Mouse (Mus musculus) limb, embryonic 14.5 days (tissue): ENCODE measurements around the gene Rgcc. TPM values are rescaled to one million over a fixed set of nuclear protein-coding genes. Genes with fewer than 3 reads are reported as not detected.

ENCODE experiments used
- ATAC-seq: fragments of 200-750 bp; cut with Nextera tagmentation; 2 replicates; pipeline ENCODE4 v1.8.0; 2017; ENCODE audit warnings: low read depth, moderate number of reproducible peaks, moderate TSS enrichment; ENCODE audit not compliant: low FRiP score
- DNase-seq: peaks from one replicate; pipeline ENCODE4 v3.0.0-alpha.2; 2015; ENCODE audit warnings: low spot score
- H3K27ac ChIP-seq: fragments of 300-500 bp; sonication (generic); replicated peaks from 2 replicates; pipeline ENCODE4 v1.5.1; 2014; ENCODE audit warnings: low read depth, mild to moderate bottlenecking, low read length, moderate library complexity, mixed read lengths
- H3K27me3 ChIP-seq: fragments of 300-500 bp; sonication (generic); 2 replicates; pipeline ENCODE4 v1.6.1; 2014; ENCODE audit warnings: low read length, mixed read lengths; ENCODE audit not compliant: control insufficient read depth, insufficient read depth
- H3K36me3 ChIP-seq: fragments of 300-500 bp; sonication (generic); 2 replicates; pipeline ENCODE4 v1.6.1; 2014; ENCODE audit warnings: mild to moderate bottlenecking, low read length, moderate library complexity, mixed read lengths; ENCODE audit not compliant: control insufficient read depth, insufficient read depth
- H3K4me1 ChIP-seq: fragments of 300-500 bp; sonication (generic); 2 replicates; pipeline ENCODE4 v1.6.1; 2014; ENCODE audit warnings: antibody characterized with exemption, low read length, mixed read lengths; ENCODE audit not compliant: control insufficient read depth, insufficient read depth
- H3K4me2 ChIP-seq: fragments of 300-500 bp; sonication (generic); replicated peaks from 2 replicates; pipeline ENCODE4 v1.6.1; 2014; ENCODE audit warnings: low read depth, mild to moderate bottlenecking, low read length, moderate library complexity; ENCODE audit not compliant: severe bottlenecking
- H3K4me3 ChIP-seq: fragments of 300-500 bp; sonication (generic); replicated peaks from 2 replicates; pipeline ENCODE4 v1.5.1; 2014; ENCODE audit warnings: low read length
- H3K9ac ChIP-seq: fragments of 300-500 bp; sonication (generic); 2 replicates; pipeline ENCODE4 v1.6.1; 2014; ENCODE audit warnings: mild to moderate bottlenecking, low read depth, low read length, moderate library complexity; ENCODE audit not compliant: severe bottlenecking
- H3K9me3 ChIP-seq: fragments of 300-500 bp; sonication (generic); 2 replicates; pipeline ENCODE4 v1.6.1; 2016; ENCODE audit warnings: low read length; ENCODE audit not compliant: control insufficient read depth
- POLR2A ChIP-seq: fragments of 200-500 bp; IDR thresholded peaks from 2 replicates; pipeline ENCODE4 v1.8.0; 2012; ENCODE audit warnings: inconsistent platforms, mild to moderate bottlenecking, moderate library complexity, borderline replicate concordance; ENCODE audit not compliant: insufficient read depth, insufficient read length; ENCODE audit errors: extremely low read depth
- WGBS: fragments of 180-500 bp; shearing (Covaris S2); extraction: QIAGEN DNeasy Blood & Tissue Kit; methylation state at CpG from one replicate; pipeline ENCODE4 v1.1.7; 2014; 5-methylcytosine and 5-hydroxymethylcytosine counted together
- polyA plus RNA-seq, 2 experiments: library from polyadenylated mRNA; depleted of rRNA in 1 of 2; stranded (reverse) in 1 of 2; unstranded in 1 of 2; fragments of >200 nt; fragmentation: Nextera tagmentation in 1 of 2; extraction: Ambion mirVana in 1 of 2; gene quantifications; 2 replicates each; pipeline versions ENCODE4 v1.2.1 to v1.2.3; 2012 to 2014

Rgcc gene
- polyA plus RNA-seq, 2 experiments = 55.9 to 65.0 TPM

GRCm38 (mm10) chr14:79291629-79292028, 9.8 kb downstream of the Rgcc start:
- ATAC-seq = no peak
- H3K36me3 ChIP-seq = no peaks in the 10 kb centered on the region
- no peaks in the 10 kb centered on the region for H3K27me3 ChIP-seq
- no peak overlapping the region for H3K9ac ChIP-seq
- H3K4me1 ChIP-seq = peaks cover 23% of the 10 kb centered on the region
- H3K9me3 ChIP-seq = no peaks in the 10 kb centered on the region
- no peak overlapping the region for H3K4me3 ChIP-seq
- DNase-seq = no peak
- WGBS = 86% methylated on average over 4 of the region's 4 CpGs
- no peak for TF ChIP-seq POLR2A
- H3K27ac ChIP-seq = no peak overlapping the region
- no peak overlapping the region for H3K4me2 ChIP-seq

GRCm38 (mm10) chr14:79290683-79291425, 10.6 kb downstream of the Rgcc start:
- Histone ChIP-seq H3K27ac (no peak overlapping the region), H3K36me3 (no peaks in the 10 kb centered on the region), H3K9ac (no peak overlapping the region), H3K4me2 (no peak overlapping the region), H3K4me3 (no peak overlapping the region), H3K4me1 (peaks cover 19% of the 10 kb centered on the region), H3K9me3 (no peaks in the 10 kb centered on the region), H3K27me3 (no peaks in the 10 kb centered on the region)
- DNase-seq (no peak), ATAC-seq (no peak)
- no peak for TF ChIP-seq POLR2A
- WGBS = 38% methylated on average over 15 of the region's 15 CpGs

DNA sequence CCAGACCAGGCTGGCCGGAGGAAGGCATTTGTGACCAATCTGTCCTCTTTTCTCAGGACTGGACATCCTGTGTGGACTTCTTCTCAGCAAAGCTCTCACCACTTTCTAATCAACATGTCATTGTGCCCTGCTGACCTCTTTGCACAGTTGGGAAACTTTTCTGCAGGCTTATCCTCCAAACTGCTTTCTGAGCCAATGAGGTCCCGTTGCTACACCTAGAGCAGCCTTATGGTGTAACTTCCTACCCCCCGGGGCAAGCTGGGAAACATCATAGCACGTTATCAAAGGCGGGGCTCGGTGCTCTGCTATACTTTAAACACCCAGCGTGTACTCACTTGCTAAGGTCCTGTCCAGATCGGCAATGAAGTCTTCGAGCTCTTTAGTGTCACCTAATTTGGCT, 11.5 kb downstream of the Rgcc start:
- ATAC-seq = no peak
- Histone ChIP-seq H3K27ac (no peak overlapping the region), H3K4me1 (peaks cover 19% of the 10 kb centered on the region), H3K36me3 (no peaks in the 10 kb centered on the region), H3K9me3 (no peaks in the 10 kb centered on the region), H3K27me3 (no peaks in the 10 kb centered on the region), H3K4me2 (no peak overlapping the region), H3K9ac (no peak overlapping the region), H3K4me3 (no peak overlapping the region)
- TF ChIP-seq POLR2A = no peak
- no peak for DNase-seq
- 14% methylated on average over 9 of the region's 9 CpGs for WGBS

GRCm38 (mm10) chr14:79288280-79288679, 13.2 kb downstream of the Rgcc start:
- H3K9me3 ChIP-seq = no peaks in the 10 kb centered on the region
- H3K27ac ChIP-seq = no peak overlapping the region
- DNase-seq = no peak
- H3K9ac ChIP-seq = no peak overlapping the region
- no peak overlapping the region for H3K4me3 ChIP-seq
- H3K4me2 ChIP-seq = no peak overlapping the region
- peaks cover 13% of the 10 kb centered on the region for H3K4me1 ChIP-seq
- no peak for TF ChIP-seq POLR2A
- no peak for ATAC-seq
- no peaks in the 10 kb centered on the region for H3K27me3 ChIP-seq
- no peaks in the 10 kb centered on the region for H3K36me3 ChIP-seq
- WGBS = 63% methylated on average over 3 of the region's 3 CpGs

GRCm38 (mm10) chr14:79287251-79287863, 14.1 kb downstream of the Rgcc start:
- Histone ChIP-seq H3K9me3 (no peaks in the 10 kb centered on the region), H3K36me3 (no peaks in the 10 kb centered on the region), H3K4me3 (no peak overlapping the region), H3K4me1 (peaks cover 12% of the 10 kb centered on the region), H3K4me2 (no peak overlapping the region), H3K27me3 (no peaks in the 10 kb centered on the region), H3K9ac (no peak overlapping the region), H3K27ac (no peak overlapping the region)
- DNase-seq (no peak), ATAC-seq (no peak)
- WGBS = 88% methylated on average over 7 of the region's 7 CpGs
- no peak for TF ChIP-seq POLR2A
